Mouse (Mus musculus) A20 (cell line): Measurements from ENCODE around the gene Tex19.1.

Experiments used
- DNase-seq: peaks from one replicate; pipeline ENCODE4 v3.0.0-alpha.2; 2011; ENCODE audit warnings: low read depth, low spot score

The Tex19.1 gene

GRCm38 (mm10) chr11:121143325-121144015 lies 2.5 kb upstream of the Tex19.1 start:
- no peak for DNase-seq

GRCm38 (mm10) chr11:121148193-121148592 lies 2.2 kb downstream of the Tex19.1 start:
- DNase-seq: peak; percentile 33

- no peak for DNase-seq
These were observed 8.3 kb downstream of the Tex19.1 start for GRCm38 (mm10) chr11:121154203-121154602.

- DNase-seq: no peak
These were observed 10.5 kb downstream of the Tex19.1 start for GRCm38 (mm10) chr11:121156411-121156891.

GRCm38 (mm10) chr11:121159971-121160370 lies 14.0 kb downstream of the Tex19.1 start, which contains the start of gene Uts2r:
Gene Uts2r, plus strand, starts transcription at chr11:121160271.
- no peak for DNase-seq

- no peak for DNase-seq
These were observed 14.8 kb downstream of the Tex19.1 start for GRCm38 (mm10) chr11:121160636-121161346.

- no peak for DNase-seq
These were observed 17.8 kb downstream of the Tex19.1 start for GRCm38 (mm10) chr11:121163751-121164150.

GRCm38 (mm10) chr11:121173203-121173602 lies 27.3 kb downstream of the Tex19.1 start:
- DNase-seq: no peak

- DNase-seq: no peak
These were observed 28.3 kb downstream of the Tex19.1 start for GRCm38 (mm10) chr11:121174234-121174633.

- peak; percentile 61 for DNase-seq
These were observed 30.6 kb downstream of the Tex19.1 start for GRCm38 (mm10) chr11:121176285-121177270.

- DNase-seq: no peak
These were observed 43.7 kb downstream of the Tex19.1 start for GRCm38 (mm10) chr11:121189681-121190080.

- DNase-seq: no peak
These were observed 46.8 kb downstream of the Tex19.1 start for GRCm38 (mm10) chr11:121192742-121193141.

GRCm38 (mm10) chr11:121193415-121193814 lies 47.5 kb downstream of the Tex19.1 start:
- no peak for DNase-seq
